Mouse (Mus musculus): ENCODE results near the gene Cbx2. TPM values are rescaled to one million over a fixed set of nuclear protein-coding genes. Genes with fewer than 3 reads are reported as not detected.
A peak's percentile ranks its signal among the peaks of the same experiment; 100 is the strongest.

Cbx2 gene
- 3.0 TPM in 2 replicates for polyA plus RNA-seq (2012; rRNA removed)

- DNase-seq (ENCODE audit: low spot score): peak; percentile 80
Observed at GRCm38 (mm10) chr11:119022895-119023615, at the start of gene Cbx2. TSS of gene Cbx2 (plus strand) at chr11:119022962.

- no peak for DNase-seq (ENCODE audit: low spot score)
Observed at GRCm38 (mm10) chr11:118974340-118974739, 48.4 kb upstream of the Cbx2 start.

GRCm38 (mm10) chr11:118975427-118975826 is 47.3 kb upstream of the Cbx2 start:
- DNase-seq (ENCODE audit: low spot score): no peak

- no peak for DNase-seq (ENCODE audit: low spot score)
Observed at GRCm38 (mm10) chr11:118975917-118976316, 46.8 kb upstream of the Cbx2 start.

DNA sequence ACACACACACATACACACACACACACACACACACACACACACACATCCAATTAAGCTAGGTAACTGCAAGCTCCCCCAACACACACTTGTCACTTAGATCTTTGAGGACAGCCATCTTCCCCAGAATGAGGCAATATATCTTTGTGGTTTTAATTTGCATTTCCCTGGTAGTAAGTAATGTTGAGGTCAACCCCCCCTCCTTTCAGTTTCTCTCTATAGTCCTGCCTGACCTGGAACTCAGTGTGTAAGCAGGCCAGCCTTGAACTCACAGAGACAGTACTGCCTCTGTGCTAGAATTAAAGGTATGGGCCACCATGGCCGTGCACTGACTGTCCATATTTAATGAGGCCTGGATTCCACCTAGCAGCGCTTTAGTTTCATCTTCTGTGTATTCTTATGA is 42.4 kb upstream of the Cbx2 start:
- DNase-seq (ENCODE audit: low spot score): no peak

DNA sequence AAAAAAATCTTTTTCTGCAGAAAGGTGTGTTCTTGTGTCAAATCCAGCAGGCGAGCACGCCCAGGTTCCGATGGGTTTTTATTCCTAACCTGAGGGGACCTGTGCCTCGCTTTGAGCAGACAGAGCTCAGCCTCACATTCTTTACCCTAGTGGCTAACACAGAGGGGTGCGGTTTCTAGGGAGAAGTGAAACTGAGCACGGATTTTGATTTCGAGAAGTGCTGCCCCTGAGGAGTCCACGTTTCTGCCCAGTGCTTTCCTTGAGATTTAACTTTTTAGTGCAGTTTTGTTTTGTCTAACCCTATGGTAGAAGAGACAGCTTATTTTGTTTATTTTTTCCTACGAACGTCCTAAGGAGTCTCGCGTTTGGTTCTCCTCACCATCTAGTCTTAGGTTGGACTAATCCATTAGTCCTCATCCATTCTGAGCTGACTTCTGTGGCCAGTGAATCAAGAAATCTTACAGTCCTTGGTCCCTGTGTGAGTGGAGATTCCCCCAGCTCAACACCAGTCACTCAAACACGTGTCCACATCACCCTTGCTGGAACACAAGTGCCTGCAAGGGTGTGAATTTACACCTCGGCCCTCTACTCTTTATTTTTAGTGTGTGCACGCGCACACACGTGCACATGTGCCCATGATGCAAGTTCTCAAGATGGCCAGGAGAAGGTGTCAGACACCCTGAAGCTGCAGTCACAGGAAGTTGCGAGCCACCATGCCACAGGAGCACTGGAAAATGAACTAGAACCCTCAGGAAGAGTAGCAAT is 41.6 kb upstream of the Cbx2 start:
- DNase-seq (ENCODE audit: low spot score): no peak

GRCm38 (mm10) chr11:118982593-118983113 is 40.1 kb upstream of the Cbx2 start:
- no peak for DNase-seq (ENCODE audit: low spot score)

DNA sequence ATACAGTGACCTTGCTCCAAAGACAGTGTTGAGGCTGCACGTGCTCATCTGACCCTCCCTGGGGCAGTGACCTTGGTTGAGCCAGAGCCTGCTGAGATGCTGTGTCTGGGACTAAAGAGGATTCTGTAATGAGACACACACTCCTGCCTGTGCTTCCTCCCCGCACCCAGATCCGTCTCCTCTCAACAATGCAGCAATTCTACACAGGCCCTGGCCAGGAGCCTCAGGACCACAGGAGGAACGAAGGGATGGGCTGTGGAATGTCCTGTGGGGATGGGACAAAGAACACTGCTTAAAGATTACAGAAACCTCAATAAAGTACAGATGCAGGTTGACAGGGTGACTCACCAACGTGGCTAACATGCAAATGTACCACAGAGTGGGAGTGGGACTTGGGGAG is 37.2 kb upstream of the Cbx2 start:
- DNase-seq (ENCODE audit: low spot score): no peak

DNA sequence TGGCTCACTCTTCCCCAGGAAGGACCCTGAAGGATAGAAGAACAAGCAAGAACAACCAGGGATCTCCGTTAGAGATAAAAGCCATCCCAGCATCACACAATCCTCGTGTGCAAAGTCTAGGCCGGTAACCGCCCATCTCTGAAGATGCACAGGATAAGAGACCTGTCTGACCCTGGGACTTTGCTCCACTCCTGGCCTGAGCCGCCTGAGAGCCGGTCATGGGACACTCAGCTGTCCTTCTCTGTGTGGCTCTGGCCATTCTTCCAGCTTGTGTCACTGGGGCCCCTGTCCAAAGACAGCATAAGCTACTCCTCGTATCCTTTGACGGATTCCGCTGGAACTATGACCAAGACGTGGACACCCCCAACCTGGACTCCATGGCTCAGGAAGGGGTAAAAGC is 34.8 kb upstream of the Cbx2 start, which contains the start of gene Enpp7:
Gene Enpp7, plus strand, starts transcription at position 190 of the 400 bp plus-strand sequence.
- no peak for DNase-seq (ENCODE audit: low spot score)

- no peak for DNase-seq (ENCODE audit: low spot score)
Observed at GRCm38 (mm10) chr11:118992781-118993180, 30.0 kb upstream of the Cbx2 start.

- DNase-seq (ENCODE audit: low spot score): no peak
Observed at GRCm38 (mm10) chr11:118995448-118995847, 27.3 kb upstream of the Cbx2 start.

DNA sequence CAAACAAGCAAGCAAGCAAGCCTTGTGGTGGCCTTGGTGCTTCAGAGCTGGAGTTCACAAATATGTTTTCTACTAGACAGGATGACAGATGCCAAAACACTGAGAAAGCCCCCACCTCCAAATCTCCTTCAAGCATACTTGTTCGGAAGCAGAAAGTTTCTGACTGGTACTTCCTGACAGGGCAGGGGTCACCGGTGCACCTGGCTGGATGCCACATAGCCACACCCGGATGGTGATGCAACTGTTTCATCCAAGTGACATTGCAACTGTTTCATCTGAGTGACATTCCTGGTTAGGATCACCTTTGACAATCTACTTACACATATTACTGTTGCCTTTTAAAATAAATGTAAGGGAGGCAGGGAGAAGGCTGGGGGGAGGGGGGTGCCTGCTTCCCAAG is 25.6 kb upstream of the Cbx2 start:
- no peak for DNase-seq (ENCODE audit: low spot score)

GRCm38 (mm10) chr11:118998540-118999265 is 24.1 kb upstream of the Cbx2 start:
- peak; percentile 59 for DNase-seq (ENCODE audit: low spot score)

GRCm38 (mm10) chr11:118999361-118999804 is 23.4 kb upstream of the Cbx2 start:
- no peak for DNase-seq (ENCODE audit: low spot score)

GRCm38 (mm10) chr11:119000877-119001276 is 21.9 kb upstream of the Cbx2 start:
- no peak for DNase-seq (ENCODE audit: low spot score)

DNA sequence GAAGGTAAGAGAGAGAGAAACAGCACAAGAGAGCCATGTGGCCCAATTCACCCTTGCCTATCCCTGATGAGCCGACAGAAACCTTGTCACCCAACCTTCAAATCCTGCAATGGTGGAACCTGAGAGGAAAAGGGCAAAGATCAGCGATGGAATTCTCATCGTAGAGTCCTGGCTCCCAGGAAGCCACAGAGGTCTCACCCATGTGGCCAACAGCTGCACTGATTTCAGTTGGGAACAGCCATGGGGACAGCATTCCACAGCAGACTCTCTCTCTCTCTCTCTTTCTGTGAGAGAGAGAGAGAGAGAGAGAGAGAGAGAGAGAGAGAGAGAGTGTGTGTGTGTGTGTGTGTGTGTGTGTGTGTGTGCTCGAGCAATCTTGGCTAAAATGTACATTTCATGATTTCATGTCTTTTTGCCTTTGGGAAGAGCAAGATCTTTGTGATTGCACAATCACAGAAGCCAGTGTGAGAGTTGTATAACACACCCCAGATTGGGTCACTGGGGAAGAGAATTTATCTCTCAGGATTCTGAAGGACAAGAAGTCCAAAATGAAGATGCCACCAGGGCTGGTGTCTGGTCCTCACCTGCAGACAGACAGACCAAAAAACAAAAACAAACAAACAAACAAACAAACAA is 21.2 kb upstream of the Cbx2 start:
- no peak for DNase-seq (ENCODE audit: low spot score)

GRCm38 (mm10) chr11:119005547-119006275 is 17.1 kb upstream of the Cbx2 start:
- no peak for DNase-seq (ENCODE audit: low spot score)

- DNase-seq (ENCODE audit: low spot score): no peak
Observed at GRCm38 (mm10) chr11:119006462-119006861, 16.3 kb upstream of the Cbx2 start.

DNA sequence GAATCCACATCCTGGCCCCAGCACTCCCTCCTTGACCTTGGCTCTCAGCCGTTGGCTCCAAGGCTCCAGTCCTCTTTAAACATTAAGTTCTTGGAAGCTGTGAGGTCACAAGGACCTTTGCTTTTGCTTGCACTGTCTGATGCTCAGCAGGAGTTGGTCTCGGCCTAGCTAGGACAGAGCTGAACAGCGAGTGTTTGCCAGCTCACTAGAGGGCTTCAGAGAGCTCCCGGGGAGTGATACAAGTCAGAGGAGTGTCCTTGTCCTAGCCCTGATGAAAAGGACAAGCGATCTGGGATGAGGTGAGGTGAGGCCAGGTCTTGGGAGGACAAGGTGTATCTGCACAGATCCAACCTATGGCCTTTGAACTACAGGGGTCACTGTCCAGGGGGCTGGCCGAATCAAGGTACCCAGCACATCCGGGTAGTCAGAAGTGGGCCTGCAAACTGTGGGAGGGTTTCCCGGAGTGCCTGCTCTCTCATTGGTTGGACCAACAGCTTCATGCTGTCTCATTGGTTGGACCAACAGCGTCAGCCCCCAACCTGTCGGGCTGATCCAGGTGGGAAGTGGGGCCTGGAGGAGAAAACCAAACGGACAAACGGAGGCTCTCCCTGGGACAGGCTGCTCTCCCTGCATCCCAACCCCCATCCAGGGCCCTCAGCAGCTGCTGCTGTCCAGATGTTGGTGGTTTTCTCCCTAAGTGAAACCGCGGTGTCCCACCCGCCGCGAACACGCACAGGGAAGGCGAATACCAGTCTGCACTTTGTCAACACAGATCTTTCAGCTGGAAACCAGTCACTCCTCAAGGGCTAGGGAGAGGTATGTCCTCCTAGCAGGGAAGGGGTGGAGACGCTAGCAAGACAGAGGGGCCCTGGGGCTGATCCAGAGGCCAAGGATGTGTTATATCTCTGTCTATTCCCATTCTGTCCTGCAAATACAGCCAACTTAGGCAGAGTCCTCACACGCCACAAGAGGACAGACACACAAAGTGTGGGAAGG is 15.0 kb upstream of the Cbx2 start:
- no peak for DNase-seq (ENCODE audit: low spot score)

DNA sequence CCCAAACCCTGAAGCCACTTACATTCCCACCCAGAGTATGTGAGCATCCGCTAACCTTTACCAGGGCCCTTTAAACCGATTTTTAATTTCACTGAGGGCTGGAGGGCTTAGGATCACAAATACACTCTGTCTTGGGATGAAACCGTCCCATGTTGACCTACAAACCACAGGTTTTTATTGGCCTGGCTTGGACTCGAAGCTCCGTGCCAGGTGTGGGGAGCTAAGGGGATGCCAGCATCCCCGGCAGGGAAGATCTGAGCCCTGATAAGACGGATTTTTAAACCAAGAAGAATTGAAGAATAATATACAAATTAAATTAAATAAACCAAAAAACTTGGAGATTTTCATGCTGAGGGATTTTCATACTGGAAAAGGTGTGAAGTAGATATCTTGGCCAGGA is 8.3 kb upstream of the Cbx2 start:
- no peak for DNase-seq (ENCODE audit: low spot score)

All from urinary bladder, adult 2 months (tissue).